Mouse (Mus musculus): ENCODE measurements around the gene Cnpy4. TPM values are rescaled to one million over a fixed set of nuclear protein-coding genes. Genes with fewer than 3 reads are reported as not detected.
A peak's percentile ranks its signal among the peaks of the same experiment; 100 is the strongest.

Cnpy4 gene
- 22.7 and 29.2 TPM in 2 replicates for polyA plus RNA-seq (2014; fragmentation: Nextera tagmentation; extraction: Ambion mirVana)

- peaks cover 22% of the 10 kb centered on the region for H3K36me3 ChIP-seq (ENCODE audit: control insufficient read depth, insufficient read depth, low read length)
- H3K4me3 ChIP-seq (ENCODE audit: low read depth, low read length), result peak within 1 kb of the TSS; percentile 49
- peak within 1 kb of the TSS; percentile 86 for H3K4me2 ChIP-seq (ENCODE audit: low read depth, low read length)
- H3K27me3 ChIP-seq (ENCODE audit: control insufficient read depth, insufficient read depth, low read length), result no peaks in the 10 kb centered on the region
- H3K27ac ChIP-seq (ENCODE audit: low read depth, low read length), result peak within 1 kb of the TSS; percentile 64
- under 1% methylated on average over 31 of the region's 31 CpGs for WGBS
- H3K9ac ChIP-seq (replicated peaks; ENCODE audit: low read depth, low read length), result peak within 1 kb of the TSS; percentile 74
- ATAC-seq (ENCODE audit: low read depth), result peak; percentile 83
- H3K9me3 ChIP-seq (ENCODE audit: control insufficient read depth, low read length), result no peaks in the 10 kb centered on the region
- H3K4me1 ChIP-seq (ENCODE audit: control insufficient read depth, insufficient read depth, low read length), result peaks cover 10% of the 10 kb centered on the region
Observed at GRCm38 (mm10) chr5:138186950-138187638, at the start of gene Cnpy4, which contains the start of gene Taf6. TSS of gene Cnpy4 (plus strand) at chr5:138187485. TSS of gene Taf6 (minus strand) at chr5:138187451.

GRCm38 (mm10) chr5:138137935-138138549 lies 49.2 kb upstream of the Cnpy4 start:
- no peak overlapping the region for H3K4me3 ChIP-seq (ENCODE audit: low read depth, low read length)
- ATAC-seq (ENCODE audit: low read depth), result no peak
- WGBS, result 62% methylated on average over 8 of the region's 8 CpGs

GRCm38 (mm10) chr5:138138585-138138984 lies 48.7 kb upstream of the Cnpy4 start:
- H3K27me3 ChIP-seq (ENCODE audit: control insufficient read depth, insufficient read depth, low read length), result no peaks in the 10 kb centered on the region
- no peaks in the 10 kb centered on the region for H3K4me1 ChIP-seq (ENCODE audit: control insufficient read depth, insufficient read depth, low read length)
- no peak overlapping the region for H3K4me3 ChIP-seq (ENCODE audit: low read depth, low read length)
- WGBS, result 77% methylated on average over 4 of the region's 4 CpGs
- H3K4me2 ChIP-seq (ENCODE audit: low read depth, low read length), result no peak overlapping the region
- no peak overlapping the region for H3K27ac ChIP-seq (ENCODE audit: low read depth, low read length)
- no peak overlapping the region for H3K9ac ChIP-seq (replicated peaks; ENCODE audit: low read depth, low read length)
- peaks cover 15% of the 10 kb centered on the region for H3K36me3 ChIP-seq (ENCODE audit: control insufficient read depth, insufficient read depth, low read length)
- no peaks in the 10 kb centered on the region for H3K9me3 ChIP-seq (ENCODE audit: control insufficient read depth, low read length)
- ATAC-seq (ENCODE audit: low read depth), result no peak

More at GRCm38 (mm10) chr5:138137935-138138549, 49.2 kb upstream of the Cnpy4 start:
- Histone ChIP-seq H3K36me3 (ENCODE audit: control insufficient read depth, insufficient read depth, low read length) (peaks cover 21% of the 10 kb centered on the region), H3K4me2 (ENCODE audit: low read depth, low read length) (no peak overlapping the region), H3K4me1 (ENCODE audit: control insufficient read depth, insufficient read depth, low read length) (no peaks in the 10 kb centered on the region), H3K27me3 (ENCODE audit: control insufficient read depth, insufficient read depth, low read length) (no peaks in the 10 kb centered on the region), H3K9ac (replicated peaks; ENCODE audit: low read depth, low read length) (no peak overlapping the region), H3K9me3 (ENCODE audit: control insufficient read depth, low read length) (no peaks in the 10 kb centered on the region), H3K27ac (ENCODE audit: low read depth, low read length) (no peak overlapping the region)

- Histone ChIP-seq H3K4me1 (ENCODE audit: control insufficient read depth, insufficient read depth, low read length) (peaks cover 9% of the 10 kb centered on the region; the same call in 1 of the 2 replicates), H3K9ac (replicated peaks; ENCODE audit: low read depth, low read length) (peak overlapping the region; percentile 95), H3K27me3 (ENCODE audit: control insufficient read depth, insufficient read depth, low read length) (no peaks in the 10 kb centered on the region), H3K27ac (ENCODE audit: low read depth, low read length) (no peak overlapping the region), H3K4me2 (ENCODE audit: low read depth, low read length) (peak overlapping the region; percentile 87), H3K36me3 (ENCODE audit: control insufficient read depth, insufficient read depth, low read length) (peaks cover 19% of the 10 kb centered on the region), H3K9me3 (ENCODE audit: control insufficient read depth, low read length) (no peaks in the 10 kb centered on the region), H3K4me3 (ENCODE audit: low read depth, low read length) (peak overlapping the region; percentile 81)
- ATAC-seq (ENCODE audit: low read depth), result no peak
- WGBS, result 91% methylated on average over 3 of the region's 3 CpGs
Observed at GRCm38 (mm10) chr5:138154390-138154789, 32.9 kb upstream of the Cnpy4 start.

- H3K27ac ChIP-seq (ENCODE audit: low read depth, low read length), result peak within 1 kb of the TSS; percentile 98
- H3K4me2 ChIP-seq (ENCODE audit: low read depth, low read length), result peak within 1 kb of the TSS; percentile 87
- no peaks in the 10 kb centered on the region for H3K9me3 ChIP-seq (ENCODE audit: control insufficient read depth, low read length)
- WGBS, result under 1% methylated on average over 31 of the region's 31 CpGs
- H3K9ac ChIP-seq (replicated peaks; ENCODE audit: low read depth, low read length), result peak within 1 kb of the TSS; percentile 95
- ATAC-seq (ENCODE audit: low read depth), result peak; percentile 98
- peak within 1 kb of the TSS; percentile 81 for H3K4me3 ChIP-seq (ENCODE audit: low read depth, low read length)
- H3K27me3 ChIP-seq (ENCODE audit: control insufficient read depth, insufficient read depth, low read length), result no peaks in the 10 kb centered on the region
- peaks cover 9% of the 10 kb centered on the region; the same call in 1 of the 2 replicates for H3K4me1 ChIP-seq (ENCODE audit: control insufficient read depth, insufficient read depth, low read length)
- H3K36me3 ChIP-seq (ENCODE audit: control insufficient read depth, insufficient read depth, low read length), result peaks cover 15% of the 10 kb centered on the region; the same call in 1 of the 2 replicates
Observed at GRCm38 (mm10) chr5:138155443-138155976, 31.8 kb upstream of the Cnpy4 start, which contains the start of gene Zfp113. TSS of gene Zfp113 (minus strand) at chr5:138155744.

GRCm38 (mm10) chr5:138160224-138160762 lies 27.0 kb upstream of the Cnpy4 start:
- H3K4me2 ChIP-seq (ENCODE audit: low read depth, low read length), result peak overlapping the region; percentile 88
- H3K9me3 ChIP-seq (ENCODE audit: control insufficient read depth, low read length), result no peaks in the 10 kb centered on the region
- no peaks in the 10 kb centered on the region for H3K27me3 ChIP-seq (ENCODE audit: control insufficient read depth, insufficient read depth, low read length)
- WGBS, result 73% methylated on average over 7 of the region's 7 CpGs
- 0 out of 2 replicates have a peak overlapping the region, but pooled peaks have one; percentile 60 for H3K9ac ChIP-seq (replicated peaks; ENCODE audit: low read depth, low read length)
- no peak for ATAC-seq (ENCODE audit: low read depth)
- H3K4me1 ChIP-seq (ENCODE audit: control insufficient read depth, insufficient read depth, low read length), result peaks cover 8% of the 10 kb centered on the region
- peaks cover 28% of the 10 kb centered on the region for H3K36me3 ChIP-seq (ENCODE audit: control insufficient read depth, insufficient read depth, low read length)
- peak overlapping the region; percentile 69; the same call in 1 of the 2 replicates for H3K27ac ChIP-seq (ENCODE audit: low read depth, low read length)
- H3K4me3 ChIP-seq (ENCODE audit: low read depth, low read length), result peak overlapping the region; percentile 69

- under 1% methylated on average over 42 of the region's 42 CpGs for WGBS
- H3K4me1 ChIP-seq (ENCODE audit: control insufficient read depth, insufficient read depth, low read length), result peaks cover 8% of the 10 kb centered on the region
- ATAC-seq (ENCODE audit: low read depth), result peak; percentile 94
- peak within 1 kb of the TSS; percentile 60 for H3K9ac ChIP-seq (replicated peaks; ENCODE audit: low read depth, low read length)
- no peaks in the 10 kb centered on the region for H3K27me3 ChIP-seq (ENCODE audit: control insufficient read depth, insufficient read depth, low read length)
- no peaks in the 10 kb centered on the region for H3K9me3 ChIP-seq (ENCODE audit: control insufficient read depth, low read length)
- peak within 1 kb of the TSS; percentile 69 for H3K4me3 ChIP-seq (ENCODE audit: low read depth, low read length)
- peak within 1 kb of the TSS; percentile 88 for H3K4me2 ChIP-seq (ENCODE audit: low read depth, low read length)
- H3K27ac ChIP-seq (ENCODE audit: low read depth, low read length), result peak within 1 kb of the TSS; percentile 69
- peaks cover 35% of the 10 kb centered on the region for H3K36me3 ChIP-seq (ENCODE audit: control insufficient read depth, insufficient read depth, low read length)
Observed at GRCm38 (mm10) chr5:138160842-138161665, 26.2 kb upstream of the Cnpy4 start, which contains the start of gene Cops6. TSS of gene Cops6 (plus strand) at chr5:138161071.

GRCm38 (mm10) chr5:138163046-138163445 lies 24.2 kb upstream of the Cnpy4 start:
- Histone ChIP-seq H3K4me2 (ENCODE audit: low read depth, low read length) (no peak overlapping the region), H3K27me3 (ENCODE audit: control insufficient read depth, insufficient read depth, low read length) (no peaks in the 10 kb centered on the region), H3K4me1 (ENCODE audit: control insufficient read depth, insufficient read depth, low read length) (peaks cover 8% of the 10 kb centered on the region), H3K27ac (ENCODE audit: low read depth, low read length) (no peak overlapping the region), H3K9me3 (ENCODE audit: control insufficient read depth, low read length) (no peaks in the 10 kb centered on the region), H3K4me3 (ENCODE audit: low read depth, low read length) (no peak overlapping the region), H3K36me3 (ENCODE audit: control insufficient read depth, insufficient read depth, low read length) (peaks cover 55% of the 10 kb centered on the region), H3K9ac (replicated peaks; ENCODE audit: low read depth, low read length) (no peak overlapping the region)
- ATAC-seq (ENCODE audit: low read depth), result no peak
- WGBS, result 76% methylated on average over 6 of the region's 6 CpGs

All from neural tube, embryonic 14.5 days (tissue).